Mouse (Mus musculus): ENCODE measurements around the gene Nav2.
A peak's percentile ranks its signal among the peaks of the same experiment; 100 is the strongest.

Nav2 gene

DNA sequence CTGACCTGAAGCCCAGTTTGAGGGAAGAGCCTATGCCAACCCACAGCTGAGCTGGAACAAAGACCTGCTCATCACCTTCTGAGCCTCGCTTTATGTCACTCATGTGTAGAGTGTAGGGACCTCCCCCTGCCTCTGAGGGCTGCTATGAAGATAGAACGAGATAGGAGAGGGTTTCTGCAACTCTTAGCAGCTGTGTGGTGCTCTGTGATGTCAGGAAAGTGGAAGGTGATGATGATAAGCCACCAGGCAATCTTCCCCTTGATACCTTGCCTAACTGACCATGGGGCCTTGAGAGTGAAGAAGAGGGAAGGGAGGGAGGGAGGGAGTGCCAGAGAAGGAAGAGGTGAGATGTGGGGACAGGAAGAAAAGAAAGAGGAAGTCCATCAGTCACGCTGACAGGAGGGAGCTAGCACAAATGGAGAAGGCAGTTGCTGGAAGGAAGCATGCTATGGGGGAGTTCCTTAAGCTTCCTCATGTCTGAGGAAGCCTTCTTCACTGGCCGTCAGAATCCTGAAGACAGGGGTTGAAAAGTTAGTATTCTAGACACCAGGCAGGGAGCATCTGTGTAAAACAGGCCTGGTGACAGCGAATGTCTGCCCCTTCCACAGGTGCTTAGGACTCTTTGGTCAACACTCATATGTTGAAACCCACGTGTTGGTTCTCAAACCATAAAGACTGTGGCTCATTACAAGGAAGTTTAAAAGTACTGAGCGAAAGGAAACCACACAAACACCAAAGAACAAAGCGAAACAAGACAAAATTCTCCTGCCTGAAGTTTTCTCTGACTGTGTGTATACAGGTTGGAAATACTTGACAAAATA, at the start of gene Nav2:
TSS of gene Nav2 (plus strand) at position 196 of the 821 bp plus-strand sequence.
- no peak for DNase-seq

DNA sequence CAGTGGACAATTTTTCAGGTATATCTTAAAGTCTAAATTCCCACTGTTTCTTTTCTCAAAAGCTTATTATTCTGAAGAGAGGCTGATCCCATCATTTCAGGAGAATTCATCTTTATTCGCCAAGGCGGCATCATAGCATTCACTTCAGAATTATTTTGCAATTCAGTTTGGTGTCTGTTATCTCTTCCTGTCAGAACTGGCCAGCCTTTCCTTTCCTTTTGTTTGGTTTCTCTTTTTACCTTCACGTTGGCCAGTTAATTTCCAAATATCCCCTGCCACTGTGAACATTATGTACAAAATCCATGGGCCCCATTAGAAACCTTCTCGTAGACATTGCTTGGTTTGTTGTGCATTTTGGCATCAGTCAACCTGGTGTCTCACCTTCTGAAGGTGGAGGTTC, 49.2 kb upstream of the Nav2 start:
- DNase-seq = no peak

DNA sequence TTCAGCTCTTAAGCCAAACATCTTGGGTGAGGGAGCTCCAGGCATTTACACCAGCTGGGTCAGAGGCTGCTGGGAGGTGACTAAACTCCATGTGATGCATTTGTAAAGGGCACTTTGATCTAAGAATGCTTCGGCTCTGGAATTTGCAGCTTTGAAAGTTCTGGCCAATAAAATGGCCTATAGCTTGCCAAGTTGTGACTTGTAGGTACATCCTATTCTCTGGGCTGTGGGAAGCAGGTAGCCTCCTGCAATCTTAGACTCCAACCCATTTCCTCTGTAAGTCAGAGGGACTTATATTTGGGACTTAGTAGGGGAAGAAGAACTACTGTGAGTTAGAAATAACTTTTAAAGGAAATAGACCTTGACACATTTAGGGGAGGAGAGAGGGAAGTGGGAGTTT, 47.6 kb upstream of the Nav2 start:
- DNase-seq = no peak

DNA sequence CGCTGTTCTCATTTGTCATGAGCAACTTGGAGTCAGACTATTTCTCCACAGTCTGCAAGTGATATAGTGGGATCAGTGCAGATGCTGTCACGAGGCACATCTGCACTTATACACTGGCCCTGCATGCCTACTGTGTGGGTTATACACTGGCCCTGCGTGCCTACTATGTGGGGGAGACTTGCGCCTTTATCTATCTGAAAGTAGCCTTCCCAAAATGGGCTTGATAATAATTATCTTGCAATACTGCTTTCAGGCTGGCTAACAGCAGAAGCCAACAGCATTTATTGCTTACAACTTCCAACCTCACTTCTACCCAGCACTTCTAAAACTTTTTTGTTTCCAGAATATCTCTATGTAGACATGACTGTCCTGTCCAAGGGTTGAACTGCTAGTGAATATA, 46.7 kb upstream of the Nav2 start:
- DNase-seq = no peak

DNA sequence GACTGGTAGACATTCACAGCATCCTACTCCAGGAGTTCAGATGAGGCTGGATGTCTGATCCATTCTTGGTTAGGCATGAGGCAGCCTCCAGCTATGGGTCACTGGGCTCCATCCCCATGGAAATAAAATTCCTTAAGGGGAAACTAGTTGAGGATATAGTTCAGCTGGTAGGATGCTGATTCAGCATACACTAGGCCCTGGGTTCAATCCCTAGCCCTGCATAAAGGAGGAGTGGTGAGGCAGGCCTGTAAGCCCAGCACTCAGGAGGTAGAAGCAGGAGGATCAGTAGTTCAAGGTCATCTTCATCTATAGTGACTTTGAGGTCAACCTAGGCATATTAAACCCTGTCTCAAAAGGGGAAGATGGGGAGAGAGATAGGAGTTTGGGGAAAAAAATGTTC, 44.3 kb upstream of the Nav2 start:
- DNase-seq = no peak

DNA sequence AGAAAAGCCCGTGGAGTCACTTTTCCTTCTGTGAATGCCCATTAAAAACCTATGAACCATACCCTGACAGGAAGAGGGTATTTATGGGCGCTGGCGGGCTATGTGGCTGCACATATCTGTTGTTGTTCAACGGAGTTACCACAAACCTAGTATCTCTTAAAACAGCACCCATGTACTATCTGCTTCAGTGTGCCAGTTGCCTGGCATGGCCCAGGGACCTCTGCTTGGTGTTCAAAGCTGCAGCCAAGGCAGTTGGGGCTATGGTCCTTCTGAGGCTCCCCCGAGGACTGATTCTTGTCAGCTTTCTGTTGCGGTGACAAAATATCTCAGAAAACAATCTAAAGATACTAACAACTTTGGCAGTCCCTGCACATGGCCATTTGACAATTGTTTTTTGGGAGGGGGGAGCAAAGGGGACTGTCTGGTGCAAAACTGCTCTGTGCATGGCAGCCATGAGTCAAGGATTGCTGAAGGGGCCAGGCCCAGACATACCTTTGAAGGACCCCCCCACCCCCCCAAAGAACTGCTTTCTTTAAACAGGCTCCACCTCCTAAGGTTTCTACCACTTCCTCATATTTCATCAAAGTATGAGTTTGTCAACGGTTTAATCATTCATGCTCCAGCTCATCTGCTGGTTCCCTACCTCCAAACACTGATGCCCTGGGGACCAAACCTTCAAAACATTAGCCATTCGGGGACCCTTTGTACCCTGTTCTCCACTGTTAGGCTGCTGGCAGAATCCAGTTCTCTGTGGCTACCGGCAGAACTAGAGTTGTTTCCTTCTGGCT, 43.7 kb upstream of the Nav2 start:
- no peak for DNase-seq

DNA sequence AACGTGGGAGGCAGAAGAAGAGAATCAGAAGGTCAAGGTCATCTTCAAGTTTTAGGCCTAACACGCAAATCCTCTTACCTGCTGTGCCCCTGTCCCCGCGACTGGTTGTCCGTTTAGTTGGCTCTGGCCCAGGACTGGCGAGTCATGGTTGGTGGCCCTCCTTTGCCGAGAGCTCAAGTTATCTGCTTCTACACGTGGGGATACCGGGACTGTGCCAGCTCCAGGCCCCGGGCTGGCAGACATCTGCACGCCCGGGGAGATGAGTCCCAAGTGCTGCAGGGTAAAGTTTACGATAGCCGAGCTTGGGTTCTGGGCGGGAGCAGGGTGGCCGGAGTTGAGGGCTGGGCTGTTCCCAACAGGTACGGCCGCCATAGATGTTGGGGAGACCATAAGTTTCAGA, 40.9 kb upstream of the Nav2 start:
- no peak for DNase-seq

DNA sequence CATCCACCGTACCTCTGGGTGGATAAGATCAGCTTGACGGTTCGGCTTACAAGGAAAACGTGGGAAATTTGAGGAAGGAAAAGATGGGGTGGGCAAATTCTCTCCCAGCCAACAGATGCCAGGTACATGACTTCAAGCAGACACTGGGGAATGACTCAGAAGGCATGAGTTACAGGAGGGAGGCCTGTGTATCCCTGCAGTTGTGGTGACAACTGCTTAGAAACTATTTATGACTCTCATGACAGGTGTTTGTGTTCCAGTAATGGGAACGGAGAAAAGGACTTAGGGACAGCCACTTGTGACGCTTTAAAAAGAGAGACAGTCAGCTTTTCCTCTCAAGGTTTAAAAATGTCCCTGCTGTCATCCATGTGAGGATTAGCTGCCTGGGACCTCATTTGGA, 38.4 kb upstream of the Nav2 start:
- DNase-seq = no peak

DNA sequence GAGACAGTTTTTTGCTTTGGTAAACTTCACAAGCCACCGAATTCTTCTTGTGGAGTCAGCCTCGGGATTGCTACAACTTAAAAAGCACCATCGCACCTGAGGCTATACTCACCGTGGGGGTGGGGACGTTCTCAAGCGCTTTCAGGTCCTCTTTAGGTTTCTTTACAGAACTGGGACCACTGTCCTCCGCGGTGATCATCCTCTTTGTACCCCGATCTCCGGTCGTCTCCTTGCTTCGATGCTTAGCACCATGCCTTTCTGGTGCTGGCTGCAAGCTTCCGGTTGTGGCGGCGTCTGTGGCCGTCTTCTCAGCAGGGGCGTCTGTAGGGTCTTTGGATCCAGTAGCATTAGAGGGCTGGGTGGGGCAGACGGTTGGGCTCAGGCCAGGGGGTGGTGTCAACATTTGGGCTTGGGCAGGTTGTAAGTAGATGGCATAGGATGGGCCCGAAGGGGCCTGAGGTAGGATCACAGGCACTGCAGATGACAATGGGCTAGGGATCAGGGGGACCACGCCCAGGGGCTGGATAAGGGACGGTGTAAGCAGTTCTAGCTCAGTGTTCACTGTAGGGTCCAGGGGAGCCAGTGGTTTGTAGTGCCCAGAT, 37.8 kb upstream of the Nav2 start:
- DNase-seq = no peak

DNA sequence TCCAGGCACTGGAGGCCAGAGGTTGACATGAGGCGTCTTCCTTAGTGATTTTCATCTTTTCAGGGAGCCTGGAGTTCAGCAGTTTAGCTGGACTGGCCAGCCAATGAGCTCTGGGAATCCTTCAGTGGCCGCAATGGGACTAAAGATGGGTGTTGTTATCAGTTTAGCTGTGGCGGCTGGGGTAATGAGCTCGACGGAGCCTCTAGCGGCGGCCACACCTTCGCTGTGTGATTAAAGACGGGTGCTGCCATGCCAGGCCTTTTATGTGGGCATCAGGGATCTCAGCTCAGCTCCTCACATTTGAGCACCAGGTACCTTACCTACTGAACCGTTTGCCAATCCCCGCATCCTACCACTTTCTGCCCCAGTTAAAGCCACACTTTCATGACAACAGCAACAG, 37.2 kb upstream of the Nav2 start:
- DNase-seq = no peak

DNA sequence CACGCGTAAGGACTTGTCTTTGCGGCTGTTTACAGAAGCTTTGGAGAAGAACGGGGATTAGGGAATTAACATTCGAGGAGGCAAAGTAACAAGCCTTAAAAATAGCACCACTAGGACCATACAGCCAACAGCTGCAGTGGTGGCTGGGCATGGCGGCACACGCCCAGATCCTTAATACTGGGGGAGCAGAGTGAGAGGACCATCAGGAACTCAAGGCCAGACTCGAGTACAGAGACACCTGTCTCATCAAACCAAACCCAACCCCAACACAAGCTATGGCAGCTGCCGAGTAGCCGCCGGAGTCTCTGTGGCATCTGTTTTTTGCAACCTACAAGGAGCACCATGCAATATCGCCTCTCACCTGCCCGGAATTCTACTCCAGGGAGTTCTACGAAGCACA, 33.4 kb upstream of the Nav2 start:
- DNase-seq = no peak

DNA sequence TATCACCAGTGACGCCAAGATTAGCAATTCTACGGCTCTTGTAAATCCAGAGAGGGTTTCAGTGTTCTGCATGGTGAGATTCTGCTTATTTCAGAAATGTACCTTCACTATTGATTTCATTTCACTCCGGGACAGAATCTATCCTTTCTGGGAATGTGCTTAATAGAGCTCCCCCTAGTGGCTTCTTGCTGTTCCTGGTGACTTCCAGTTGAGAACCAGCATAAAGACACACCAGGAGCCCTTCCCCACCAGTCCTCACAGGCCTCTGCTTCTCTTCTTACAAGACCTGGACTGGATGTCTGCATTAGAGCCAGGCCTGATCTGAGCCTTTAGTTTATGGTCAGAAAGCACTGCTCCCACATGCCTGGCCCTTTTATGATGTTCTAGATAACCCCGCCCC, 32.0 kb upstream of the Nav2 start:
- peak; percentile 61 to 62 for DNase-seq

DNA sequence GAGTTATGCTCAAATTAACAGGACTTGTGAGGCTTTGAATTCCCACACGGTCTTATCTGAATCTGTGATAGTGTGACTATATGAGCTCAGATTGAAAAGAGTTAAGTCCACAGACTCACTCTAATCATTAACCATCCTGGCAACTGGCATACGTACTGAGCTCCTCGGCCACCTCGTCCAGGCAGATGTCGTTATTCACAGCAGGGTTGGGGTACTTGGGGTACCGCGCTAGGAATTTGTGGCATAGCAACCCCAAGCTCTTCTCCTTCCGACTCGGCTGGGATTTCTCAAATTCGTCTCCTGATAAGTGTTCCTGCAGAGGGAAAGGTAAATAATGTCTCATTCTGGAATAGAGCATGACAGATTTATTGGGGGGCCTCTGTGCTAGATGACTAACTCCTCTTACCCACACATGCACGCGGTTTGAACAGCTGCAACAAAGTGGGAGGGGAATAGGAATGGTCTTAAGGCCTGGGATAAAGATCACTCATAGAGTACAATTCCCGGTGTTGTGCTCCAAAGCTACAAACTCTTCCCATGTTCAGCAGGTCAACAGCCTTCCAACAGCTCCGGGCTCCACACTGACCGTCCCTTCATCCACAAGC, 30.6 kb upstream of the Nav2 start:
- no peak for DNase-seq

DNA sequence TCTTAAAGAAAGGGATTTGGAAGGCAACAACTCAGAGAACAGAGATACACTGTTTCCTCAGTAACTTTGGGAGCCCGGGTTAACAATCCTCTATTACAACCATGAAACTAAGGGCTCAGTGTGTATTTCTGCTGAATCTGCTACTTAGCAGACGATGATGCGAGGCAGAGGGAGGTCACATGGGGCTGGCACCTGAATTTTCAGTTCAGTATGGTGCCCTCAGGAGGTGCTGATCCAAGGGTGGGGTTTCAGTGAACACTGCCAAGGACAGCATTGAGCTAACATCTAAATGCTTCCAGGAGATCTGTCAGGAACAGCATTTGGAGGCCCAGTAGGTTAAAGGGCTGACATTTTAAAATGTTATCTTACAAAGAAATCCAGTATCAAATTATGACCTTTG, 28.9 kb upstream of the Nav2 start:
- no peak for DNase-seq

DNA sequence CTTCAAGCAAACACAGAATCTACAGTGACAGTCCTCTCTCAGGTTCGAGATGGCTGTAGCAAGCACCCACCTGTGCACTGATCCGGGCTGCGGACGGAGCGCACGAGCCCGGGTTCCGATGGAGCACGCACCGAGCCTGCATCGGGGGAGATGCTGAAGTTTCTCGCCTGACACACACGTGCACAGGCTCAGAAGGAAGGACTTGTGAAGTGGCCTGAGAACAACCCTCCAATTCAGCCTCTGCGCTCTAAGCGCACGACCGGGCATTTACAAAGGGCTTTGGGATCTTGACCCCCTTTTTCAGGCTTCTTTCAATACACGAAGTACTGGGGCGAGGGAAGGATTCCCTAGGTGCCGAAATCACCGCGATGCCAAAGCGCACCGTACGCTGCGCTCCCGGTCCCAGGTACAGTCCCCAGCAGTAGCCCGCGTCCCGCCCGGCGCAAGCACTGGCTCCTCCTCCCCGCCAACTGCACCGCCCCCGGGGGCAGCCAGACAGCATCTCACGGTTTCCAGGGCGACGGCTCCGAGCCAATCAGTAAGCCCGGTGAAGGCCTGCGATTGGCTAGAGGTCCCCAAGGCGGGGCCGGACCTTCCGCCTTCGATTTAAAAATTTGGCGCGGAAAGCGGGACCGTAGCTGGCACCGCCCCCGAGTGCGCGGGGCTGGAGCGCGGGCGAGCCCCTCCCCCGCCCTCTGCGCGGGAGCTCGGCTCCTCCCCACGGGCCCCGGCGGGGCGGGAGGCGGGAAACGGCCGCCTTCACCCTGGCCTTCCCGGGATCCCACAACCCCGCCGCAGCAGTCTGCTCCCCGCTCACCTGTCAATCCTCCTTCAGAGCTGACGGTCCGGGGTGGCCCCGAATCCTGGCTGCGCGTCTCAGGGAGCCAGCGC, 27.7 kb upstream of the Nav2 start:
- DNase-seq = peak; percentile 98 to 99

DNA sequence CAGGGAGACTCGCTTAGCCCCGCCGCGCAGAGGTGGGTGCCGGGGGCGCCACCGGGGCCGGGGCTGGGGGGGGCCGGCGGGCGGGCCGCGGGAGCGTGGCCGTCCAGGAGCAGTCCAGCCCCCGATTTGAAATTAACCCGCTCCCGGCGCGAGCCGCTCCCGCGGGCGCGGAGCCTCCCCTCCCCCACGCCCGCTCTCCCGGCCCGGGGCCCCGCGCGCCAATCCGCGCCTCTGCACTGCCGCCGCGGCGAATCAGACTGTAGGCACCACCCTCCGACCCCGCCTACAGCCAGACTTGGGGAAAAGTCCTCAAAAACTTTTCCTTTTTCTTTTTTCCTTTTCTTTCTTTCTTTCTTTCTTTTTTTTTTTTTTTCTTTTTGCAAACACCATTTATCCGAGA, 27.0 kb upstream of the Nav2 start, which contains the start of gene E2f8:
TSS of gene E2f8 (minus strand) at position 111 of the 400 bp plus-strand sequence.
- DNase-seq = peak; percentile 75 to 88

DNA sequence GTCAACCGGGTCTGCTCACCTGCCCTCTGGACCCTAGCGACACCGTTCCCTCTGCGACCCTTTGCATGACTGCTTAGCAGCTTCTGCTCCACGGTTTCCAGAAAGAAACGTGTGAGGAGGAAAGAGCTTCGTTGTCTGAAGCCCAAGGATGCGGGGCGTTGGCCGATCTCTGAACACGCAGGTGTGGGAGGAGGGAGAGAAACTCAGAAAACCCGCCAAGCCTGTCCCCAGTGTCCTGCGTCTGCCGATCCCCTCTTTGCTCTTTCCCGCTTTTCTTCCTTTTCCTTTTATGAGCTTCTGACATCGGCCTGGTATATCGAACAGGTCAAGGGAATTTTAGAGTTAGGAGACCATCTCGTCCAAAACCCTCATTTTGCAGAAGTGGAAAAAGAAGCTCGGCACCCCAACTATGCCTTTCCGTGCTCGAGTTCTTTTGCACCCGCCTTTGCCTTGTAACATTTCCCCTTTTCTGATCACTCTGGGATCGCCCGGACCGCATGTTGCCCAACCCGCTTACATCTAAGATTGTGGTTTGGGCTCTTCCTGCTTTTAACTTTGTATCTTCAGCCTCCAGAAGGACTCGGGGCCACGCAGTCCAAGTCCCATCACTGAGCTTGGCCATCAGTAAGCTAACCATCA, 26.4 kb upstream of the Nav2 start:
- DNase-seq = peak in 1 of 2 experiments; percentile 11

DNA sequence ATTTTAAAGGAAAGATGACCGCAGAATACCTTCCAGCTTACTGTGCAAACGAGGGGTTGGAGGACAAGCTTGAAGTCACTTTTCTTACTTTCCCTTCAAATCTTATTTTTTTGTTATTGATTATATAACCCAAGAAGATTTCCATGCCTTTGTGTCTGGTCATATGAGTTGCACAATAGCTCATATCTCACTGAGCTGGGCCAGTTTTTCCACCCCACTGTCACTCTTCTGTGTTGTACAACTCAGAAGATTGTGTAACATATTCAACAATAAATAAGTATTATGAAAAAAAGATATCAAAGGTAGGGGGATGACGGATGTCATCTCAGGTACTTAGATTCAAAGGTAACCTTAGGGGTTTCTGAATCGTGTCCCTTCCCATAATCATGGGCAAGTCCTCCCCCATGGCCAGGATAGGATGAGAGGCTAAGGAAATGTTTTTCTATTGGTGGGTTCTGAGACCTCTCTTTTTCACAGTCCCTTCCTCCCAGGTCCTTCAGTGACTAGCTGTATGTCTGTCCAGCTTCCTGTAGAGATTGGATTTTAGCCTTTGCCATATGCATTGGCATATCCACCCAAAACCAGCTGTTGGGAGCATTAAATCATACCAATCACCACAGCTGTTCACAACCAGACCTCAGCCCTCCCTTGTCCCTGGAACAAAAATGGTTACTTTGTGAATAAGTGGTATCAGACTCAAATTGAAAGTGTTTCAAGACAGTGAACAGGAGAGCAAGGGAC, 24.8 kb upstream of the Nav2 start:
- no peak for DNase-seq

DNA sequence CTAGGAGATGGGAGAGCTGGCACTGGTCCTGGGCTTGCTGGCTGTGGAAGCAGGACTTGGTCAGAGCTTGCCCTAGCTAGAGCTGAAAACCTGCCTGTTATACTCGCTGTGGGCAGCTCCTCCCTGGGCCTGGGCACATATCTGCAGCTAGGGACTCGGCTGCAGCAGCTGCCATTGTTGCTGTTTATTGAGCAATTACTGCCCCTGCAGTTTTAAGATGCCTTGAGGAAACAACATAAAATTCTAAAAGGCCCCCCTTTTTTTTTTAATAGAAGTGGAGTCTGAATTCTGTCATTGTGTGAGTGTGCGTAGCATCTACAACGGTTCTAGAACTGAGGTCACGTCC, 24.3 kb upstream of the Nav2 start:
- DNase-seq = no peak

DNA sequence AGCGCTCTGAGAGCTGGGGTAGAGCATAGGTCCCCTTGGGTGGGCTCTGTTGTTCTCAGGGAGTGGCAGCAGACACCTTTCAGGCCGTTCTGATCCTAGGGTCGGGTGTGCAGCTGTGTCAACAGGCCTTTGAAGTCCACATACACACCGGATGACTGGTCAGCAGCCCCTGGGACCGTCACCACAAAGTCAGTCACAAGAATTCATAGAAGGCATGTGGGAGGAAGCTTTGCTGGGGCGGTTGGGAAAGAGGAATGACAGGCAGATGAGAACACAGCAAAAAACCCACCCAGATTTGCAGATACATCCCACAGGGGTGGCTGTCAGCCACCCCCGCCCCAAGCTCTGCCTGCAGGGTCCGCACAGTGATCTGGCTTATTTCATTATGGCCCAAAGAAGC, 20.5 kb upstream of the Nav2 start:
- DNase-seq = no peak

DNA sequence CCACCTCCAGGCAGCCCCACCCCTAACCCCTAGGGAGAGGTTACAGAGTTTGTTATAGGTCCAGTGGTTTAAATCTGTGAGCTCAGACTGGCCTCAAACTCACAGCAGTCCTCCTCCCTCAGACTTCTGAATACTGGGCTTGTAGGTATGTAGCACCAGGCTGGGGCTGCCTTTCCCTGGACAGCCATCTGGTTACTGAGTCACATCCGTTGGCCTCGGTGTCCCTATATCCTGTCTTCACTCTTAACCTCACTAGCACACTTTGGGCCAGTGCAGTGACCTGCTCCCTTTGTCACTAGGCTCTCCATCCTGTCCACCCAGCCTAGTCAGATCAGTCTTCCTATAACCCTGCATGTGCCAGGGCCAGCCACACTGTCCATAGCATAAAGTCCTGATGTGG, 19.8 kb upstream of the Nav2 start:
- no peak for DNase-seq

Data from kidney, postnatal 36 days (tissue).